Mouse (Mus musculus): Measurements from ENCODE around the gene Nfam1.
A peak's percentile ranks its signal among the peaks of the same experiment; 100 is the strongest.

Nfam1 gene

GRCm38 (mm10) chr15:82992079-82992783 is 40.9 kb downstream of the Nfam1 start:
- peak in 1 of 2 experiments; percentile 60 for DNase-seq (ENCODE audit: low spot score in 2 of 2)

DNA sequence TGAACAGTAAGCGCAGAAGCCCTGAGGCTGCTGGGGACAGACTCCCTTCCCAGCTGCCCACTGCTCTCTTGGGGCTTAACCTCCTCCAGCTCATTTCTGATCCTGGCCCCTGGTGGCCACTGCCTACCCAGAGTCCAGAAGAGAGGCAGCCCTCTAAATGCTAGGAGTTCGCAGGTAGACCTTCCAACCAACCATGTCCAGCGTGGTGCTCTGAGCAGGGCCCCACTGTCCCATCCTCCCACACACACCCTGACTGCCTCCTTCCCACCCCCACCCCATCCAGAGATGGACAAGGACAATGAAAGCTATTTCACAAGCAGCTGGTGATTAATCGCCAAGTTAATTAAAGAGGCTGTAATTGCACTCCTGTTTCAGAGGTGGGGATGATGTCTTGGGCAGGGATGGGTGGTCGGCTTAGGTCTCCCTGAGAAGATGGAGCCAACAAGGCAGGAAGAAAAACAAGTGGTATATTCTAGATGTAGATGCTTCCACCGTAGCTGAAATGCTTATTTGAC is 43.9 kb downstream of the Nfam1 start:
- no peak for DNase-seq (ENCODE audit: low spot score in 2 of 2)

DNA sequence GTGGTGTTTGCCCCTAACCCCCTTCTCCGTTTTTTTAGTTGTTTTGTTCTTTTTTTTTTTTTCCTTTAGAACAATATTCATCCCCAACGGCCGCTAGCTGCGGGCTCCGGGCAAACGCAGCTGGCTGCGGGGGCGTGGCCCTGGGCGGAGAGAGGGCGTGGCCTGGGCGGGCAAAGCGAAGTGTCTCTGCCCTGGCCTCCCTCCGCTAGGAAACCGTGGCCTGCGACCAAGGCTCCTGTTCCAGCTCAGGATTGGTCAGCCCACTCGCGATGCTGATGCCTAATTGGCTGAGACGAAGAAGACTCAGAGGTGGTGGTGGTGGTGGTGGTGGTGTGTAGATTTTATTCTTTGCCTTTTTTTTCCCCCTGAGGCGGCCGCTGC is 45.4 kb downstream of the Nfam1 start, which contains the start of gene Tcf20:
Gene Tcf20, minus strand, starts transcription at position 141 of the 381 bp plus-strand sequence.
- peak; percentile 79 to 89 for DNase-seq (ENCODE audit: low spot score in 2 of 2)

- no peak for DNase-seq (ENCODE audit: low spot score in 2 of 2)
These were observed 45.9 kb downstream of the Nfam1 start for GRCm38 (mm10) chr15:82987014-82987731.

GRCm38 (mm10) chr15:82984574-82984973 is 48.5 kb downstream of the Nfam1 start:
- DNase-seq (ENCODE audit: low spot score in 2 of 2): no peak

DNA sequence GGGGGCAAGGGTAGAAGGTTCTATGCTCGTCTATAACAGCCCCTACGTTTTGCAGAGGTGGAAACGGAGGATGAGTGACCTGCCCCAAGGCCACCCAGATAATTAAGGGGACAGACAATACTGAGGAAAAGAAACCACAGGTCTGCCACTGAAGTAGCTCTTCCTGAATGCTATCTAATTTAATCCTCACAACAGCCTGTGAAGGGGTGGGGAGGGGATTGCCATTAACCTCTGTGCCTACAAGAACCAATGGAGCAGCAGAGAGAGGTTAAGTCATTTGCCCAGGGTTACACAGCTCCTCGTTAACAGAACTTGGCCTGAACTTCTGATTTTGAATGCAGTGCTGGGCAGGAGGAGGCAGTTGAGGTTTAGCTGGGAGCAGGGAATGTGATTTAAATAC is 49.0 kb downstream of the Nfam1 start:
- no peak for DNase-seq (ENCODE audit: low spot score in 2 of 2)

DNA sequence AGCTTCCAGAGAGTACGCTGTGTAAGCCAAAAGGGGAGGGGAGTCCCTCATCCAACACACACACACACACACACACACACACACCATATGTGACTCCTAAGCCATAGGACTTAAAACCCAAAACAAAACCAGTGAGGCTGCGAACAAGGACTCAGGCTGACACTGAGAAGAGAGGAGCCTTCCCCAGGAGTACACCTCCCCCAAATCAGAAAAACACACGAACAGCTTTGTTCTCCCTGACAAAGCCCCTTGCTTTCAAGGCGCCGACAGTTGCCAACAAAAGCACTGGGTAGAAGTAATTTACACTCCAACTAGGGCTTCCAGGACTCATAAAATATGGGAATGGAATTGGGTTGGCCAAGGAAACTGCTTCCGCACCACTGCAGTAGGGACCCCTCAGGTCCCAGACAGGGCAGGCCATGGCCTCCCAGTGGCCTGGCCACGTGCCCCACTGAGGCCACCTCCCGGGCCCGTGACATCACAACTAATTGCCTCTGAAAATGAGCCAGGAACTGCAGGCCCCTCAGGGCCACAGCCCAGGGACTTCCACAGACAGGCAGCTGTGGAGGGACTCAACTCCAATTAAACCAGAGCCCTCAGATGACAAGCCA is 49.6 kb downstream of the Nfam1 start:
- DNase-seq (ENCODE audit: low spot score in 2 of 2): peak in 1 of 2 experiments; percentile 72

DNA sequence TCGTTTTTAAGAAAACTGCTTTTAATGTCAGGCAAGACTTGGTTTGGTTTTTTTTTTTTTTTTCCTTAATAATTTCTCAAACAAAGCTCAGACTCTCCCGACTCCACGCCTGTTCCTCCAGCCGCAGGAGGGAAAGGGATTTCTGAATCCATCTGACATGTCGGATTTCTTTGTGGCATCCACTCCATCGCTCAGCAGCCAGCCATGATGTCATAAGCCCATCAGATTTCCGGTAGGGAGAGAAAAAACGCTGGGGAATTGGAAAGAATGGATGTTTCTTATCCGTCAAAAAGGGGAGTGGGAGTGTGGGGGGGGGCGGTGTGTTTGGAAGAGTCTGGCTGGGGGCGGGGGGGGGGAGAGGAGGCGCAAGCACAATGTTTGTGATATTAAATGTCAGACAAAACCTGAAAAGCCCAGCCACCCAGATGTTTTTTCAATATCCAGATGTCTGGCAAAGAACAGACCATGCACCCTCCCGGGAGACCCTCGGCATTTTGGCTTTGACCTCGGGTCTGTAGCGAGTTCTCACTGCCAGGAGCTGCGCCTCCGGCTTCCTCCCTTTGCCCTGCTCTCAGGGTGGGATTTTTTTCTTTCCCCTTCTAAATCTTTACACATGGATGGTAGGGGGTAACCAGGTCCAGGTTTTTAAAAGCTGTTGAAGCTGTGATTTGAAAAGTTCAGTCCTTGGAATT is 50.2 kb downstream of the Nfam1 start:
- no peak for DNase-seq (ENCODE audit: low spot score in 2 of 2)

GRCm38 (mm10) chr15:82981676-82982520 is 51.2 kb downstream of the Nfam1 start:
- no peak for DNase-seq (ENCODE audit: low spot score in 2 of 2)

DNA sequence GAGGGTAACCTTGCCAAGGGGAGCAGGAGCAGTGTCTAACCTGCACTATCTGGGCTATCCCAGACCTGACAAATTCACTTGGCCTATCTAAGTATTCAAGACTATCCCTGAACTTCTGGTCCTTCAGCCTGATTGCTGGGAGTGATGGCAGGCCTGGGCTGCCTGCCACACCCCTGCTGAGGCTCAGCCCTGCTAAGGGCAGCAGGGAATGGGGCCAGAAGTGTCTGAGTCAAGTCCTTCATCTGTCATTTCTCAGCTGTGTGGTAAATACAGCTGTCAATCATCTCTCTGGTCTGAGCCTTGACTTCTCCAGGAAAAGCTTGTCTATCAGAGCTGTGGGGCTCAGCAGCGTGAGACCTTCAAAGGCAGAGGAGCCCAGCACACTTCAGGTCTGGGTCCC is 53.6 kb downstream of the Nfam1 start:
- no peak for DNase-seq (ENCODE audit: low spot score in 2 of 2)

- DNase-seq (ENCODE audit: low spot score in 2 of 2): no peak
These were observed 58.6 kb downstream of the Nfam1 start for GRCm38 (mm10) chr15:82974471-82974870.

DNA sequence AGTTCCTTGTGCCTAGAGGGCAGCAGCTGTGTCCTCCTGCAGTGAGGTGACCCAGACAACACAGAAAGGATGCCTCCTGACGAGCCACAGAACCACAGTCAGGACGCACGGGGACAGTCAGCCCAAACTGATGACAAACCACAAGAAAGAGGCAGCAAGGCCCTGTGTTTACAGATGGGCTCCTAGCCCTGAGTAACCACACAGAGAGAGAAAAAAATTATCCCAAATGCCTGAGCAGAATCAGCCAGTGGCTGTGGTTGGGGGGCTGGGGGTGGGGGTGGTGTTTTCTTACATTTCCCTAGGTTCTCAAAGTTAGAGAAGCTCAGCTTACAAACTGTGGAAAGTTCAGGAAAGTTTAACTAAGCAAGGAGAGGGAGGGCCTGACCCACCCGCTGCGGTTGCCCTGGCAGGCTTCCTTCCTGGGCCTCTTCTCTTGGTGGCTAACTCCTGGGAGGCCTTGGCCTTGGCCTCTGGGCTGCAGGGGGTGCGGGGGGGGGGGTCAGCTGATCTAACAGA is 63.8 kb downstream of the Nfam1 start:
- DNase-seq (ENCODE audit: low spot score in 2 of 2): no peak

GRCm38 (mm10) chr15:82968449-82968848 is 64.7 kb downstream of the Nfam1 start:
- DNase-seq (ENCODE audit: low spot score in 2 of 2): peak; percentile 57 to 82

- DNase-seq (ENCODE audit: low spot score in 2 of 2): no peak
These were observed 65.2 kb downstream of the Nfam1 start for GRCm38 (mm10) chr15:82967947-82968346.

DNA sequence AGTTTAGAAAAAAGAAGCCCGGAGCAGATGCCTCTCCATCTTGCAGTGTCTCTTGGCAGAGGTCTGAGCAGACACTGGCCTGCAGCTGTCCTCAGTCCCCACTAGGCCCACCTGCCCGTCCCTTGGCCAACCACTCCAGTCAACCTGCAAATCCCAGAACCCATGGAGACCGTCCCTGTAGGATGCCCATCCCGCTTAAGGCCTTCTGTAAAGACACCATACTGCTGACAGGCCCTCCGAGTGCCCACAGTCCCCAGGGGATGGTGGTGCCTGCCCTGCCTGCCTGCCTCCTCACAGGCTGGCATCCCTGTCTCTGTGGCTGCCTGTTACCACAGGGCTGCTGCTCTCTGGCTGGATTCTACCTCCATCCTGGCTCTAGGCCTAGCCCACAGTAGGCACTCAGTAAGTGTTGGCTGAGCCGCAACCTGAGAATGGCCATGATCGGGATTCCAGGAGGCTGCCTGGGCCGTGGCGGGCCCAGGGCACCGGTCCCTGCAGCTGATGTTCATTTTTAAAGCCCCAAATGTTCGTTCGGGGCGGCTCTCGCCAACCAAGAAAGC is 68.8 kb downstream of the Nfam1 start:
- peak in 1 of 2 experiments; percentile 53 for DNase-seq (ENCODE audit: low spot score in 2 of 2)

DNA sequence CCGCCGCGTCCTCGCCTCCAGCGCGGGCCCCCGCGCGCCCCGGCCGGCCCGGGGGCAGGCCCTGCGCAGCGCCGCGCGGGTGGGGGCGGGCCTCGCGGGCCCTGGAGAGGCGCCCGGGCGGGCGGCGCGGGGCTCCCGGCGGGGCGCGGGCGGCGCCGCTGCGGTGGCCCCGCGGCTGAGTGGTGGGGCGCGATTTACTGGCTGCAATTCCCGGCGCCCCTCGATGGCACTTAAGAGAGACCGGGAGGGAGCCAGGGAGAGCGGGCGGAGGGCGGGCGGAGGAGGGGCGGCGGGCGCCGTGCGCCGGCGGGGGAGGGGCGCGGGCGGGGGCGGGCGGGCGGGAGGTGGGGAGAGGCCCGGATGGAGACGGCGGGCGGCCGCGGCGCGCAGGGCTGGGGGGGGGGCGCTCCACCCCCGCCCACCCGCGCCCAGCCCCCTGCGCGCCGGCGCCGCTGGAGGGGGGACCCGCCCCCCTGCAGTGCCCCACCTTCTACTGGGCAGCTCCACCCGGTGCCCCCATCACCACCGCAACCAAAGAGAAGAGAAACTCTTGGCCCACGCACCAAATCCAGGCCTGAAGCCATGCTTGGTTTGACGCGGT is 69.5 kb downstream of the Nfam1 start:
- no peak for DNase-seq (ENCODE audit: low spot score in 2 of 2)

- DNase-seq (ENCODE audit: low spot score in 2 of 2): no peak
These were observed 70.0 kb downstream of the Nfam1 start for GRCm38 (mm10) chr15:82963090-82963489.

DNA sequence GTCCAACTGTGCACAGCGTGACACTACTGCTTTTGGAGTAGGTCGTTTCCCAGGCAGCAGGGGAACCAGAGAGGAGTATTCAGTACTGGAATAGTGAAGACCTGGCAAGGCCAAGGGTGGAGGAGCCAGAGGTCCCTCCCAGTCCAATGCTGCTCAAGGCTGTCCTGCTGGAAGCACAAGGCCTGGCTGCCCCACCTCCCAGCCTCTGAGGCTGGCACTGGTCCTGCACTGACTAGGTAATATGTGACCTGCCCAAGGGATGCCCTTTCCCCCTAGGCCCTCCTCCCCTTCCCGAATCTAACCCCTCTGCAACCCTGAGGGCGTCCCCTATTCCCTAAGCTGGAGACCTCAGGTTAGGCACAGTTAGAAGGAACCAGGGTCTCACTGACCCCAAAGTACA is 70.6 kb downstream of the Nfam1 start:
- DNase-seq (ENCODE audit: low spot score in 2 of 2): no peak

DNA sequence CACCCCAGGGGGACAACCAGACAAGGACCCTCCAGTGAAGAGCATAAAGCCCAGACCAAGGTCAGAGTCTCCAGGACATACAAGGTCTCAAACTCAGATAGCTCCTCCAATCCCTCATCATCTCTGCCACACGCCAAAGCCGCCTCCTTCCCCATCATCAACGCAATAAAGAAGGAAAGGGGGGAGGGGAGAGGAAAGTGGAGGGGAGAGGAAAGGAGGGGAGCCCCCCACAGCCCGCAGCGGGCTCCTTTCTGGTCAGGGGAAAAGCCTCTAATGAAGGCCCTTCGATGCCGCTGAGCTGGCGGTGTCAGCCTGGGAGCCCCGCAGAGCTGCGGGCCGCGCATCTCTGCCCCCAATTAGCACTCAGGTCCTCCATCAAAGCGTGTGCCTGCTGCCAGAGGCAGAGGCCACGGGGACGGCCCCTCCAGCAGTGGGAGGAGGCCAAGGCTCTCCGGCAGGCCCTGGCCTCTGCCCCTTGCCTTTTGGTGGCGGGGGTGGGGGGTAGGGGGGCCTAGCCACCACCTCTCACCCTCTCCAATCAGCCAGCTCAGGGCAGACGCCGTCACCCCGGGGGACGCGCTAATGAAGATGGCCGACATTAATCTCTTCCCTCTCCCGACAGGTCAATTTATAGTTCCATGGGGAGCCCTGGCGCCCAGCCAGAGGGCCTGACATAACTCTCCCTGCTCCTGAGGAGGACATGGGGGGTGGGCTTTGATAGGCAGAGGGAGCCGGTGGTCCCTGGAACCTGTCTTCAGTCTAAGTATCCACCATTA is 72.1 kb downstream of the Nfam1 start:
- peak in 1 of 2 experiments; percentile 75 for DNase-seq (ENCODE audit: low spot score in 2 of 2)

Data from cerebellum, postnatal 4 days (tissue).